Mouse (Mus musculus) hindbrain, embryonic 14.5 days (tissue): ENCODE results near the gene Carmil1. TPM values are rescaled to one million over a fixed set of nuclear protein-coding genes. Genes with fewer than 3 reads are reported as not detected.

ENCODE experiments used
- ATAC-seq: fragments of 200-750 bp; cut with Nextera tagmentation; 2 replicates; pipeline ENCODE4 v1.8.0; 2017; ENCODE audit warnings: moderate number of reproducible peaks, mild to moderate bottlenecking, moderate TSS enrichment, moderate library complexity; ENCODE audit not compliant: low FRiP score
- DNase-seq: peaks from one replicate; pipeline ENCODE4 v3.0.0-alpha.2; 2015; ENCODE audit warnings: low spot score
- H3K27ac ChIP-seq: fragments of 300-500 bp; sonication (generic); 2 replicates; pipeline ENCODE4 v1.5.1; 2014; ENCODE audit warnings: mild to moderate bottlenecking, moderate library complexity
- H3K27me3 ChIP-seq: fragments of 300-500 bp; sonication (generic); 2 replicates; pipeline ENCODE4 v1.6.1; 2014; ENCODE audit warnings: mild to moderate bottlenecking, low read length, mixed read lengths; ENCODE audit not compliant: control insufficient read depth, insufficient read depth
- H3K36me3 ChIP-seq: fragments of 300-500 bp; sonication (generic); replicated peaks from 2 replicates; pipeline ENCODE4 v1.6.1; 2014; ENCODE audit not compliant: control insufficient read depth, insufficient read depth
- H3K4me1 ChIP-seq: fragments of 300-500 bp; sonication (generic); replicated peaks from 2 replicates; pipeline ENCODE4 v1.6.1; 2014; ENCODE audit warnings: antibody characterized with exemption, low read length, mixed read lengths; ENCODE audit not compliant: control insufficient read depth, insufficient read depth
- H3K4me2 ChIP-seq: fragments of 300-500 bp; sonication (generic); replicated peaks from 2 replicates; pipeline ENCODE4 v1.6.1; 2014; ENCODE audit warnings: mild to moderate bottlenecking, moderate library complexity
- H3K4me3 ChIP-seq: fragments of 300-500 bp; sonication (generic); replicated peaks from 2 replicates; pipeline ENCODE4 v1.5.1; 2014; ENCODE audit warnings: mild to moderate bottlenecking, low read length
- H3K9ac ChIP-seq: fragments of 300-500 bp; sonication (generic); 2 replicates; pipeline ENCODE4 v1.6.1; 2014
- H3K9me3 ChIP-seq: fragments of 300-500 bp; sonication (generic); 2 replicates; pipeline ENCODE4 v1.6.1; 2016; ENCODE audit warnings: low read length; ENCODE audit not compliant: control insufficient read depth
- WGBS: fragments of 180-500 bp; shearing (Covaris S2); extraction: QIAGEN DNeasy Blood & Tissue Kit; methylation state at CpG from one replicate; pipeline ENCODE4 v1.1.7; 2014; 5-methylcytosine and 5-hydroxymethylcytosine counted together
- polyA plus RNA-seq: library from polyadenylated mRNA; unstranded; fragments of >200 nt; fragmentation: Nextera tagmentation; extraction: Ambion mirVana; gene quantifications from 2 replicates; pipeline ENCODE4 v1.2.1, GENCODE M21; 2014

Gene Carmil1
- polyA plus RNA-seq, 1 experiment from 2014 or later: 38.7 TPM

- Histone ChIP-seq H3K4me1 (no peaks in the 10 kb centered on the region), H3K4me2 (no peak overlapping the region), H3K9ac (no peak overlapping the region), H3K4me3 (no peak overlapping the region), H3K9me3 (no peaks in the 10 kb centered on the region), H3K27ac (no peak overlapping the region), H3K27me3 (no peaks in the 10 kb centered on the region), H3K36me3 (0 out of 2 replicates have a peak, but pooled peaks cover 4% of the 10 kb centered on the region)
- no peak for ATAC-seq
- 91% methylated on average over 5 of the region's 5 CpGs for WGBS
- DNase-seq: no peak
These were observed 15.8 kb downstream of the Carmil1 start for GRCm38 (mm10) chr13:24264760-24265159.

- H3K27me3 ChIP-seq: no peaks in the 10 kb centered on the region
- H3K9me3 ChIP-seq: no peaks in the 10 kb centered on the region
- H3K27ac ChIP-seq: no peak overlapping the region
- DNase-seq (no peak), ATAC-seq (no peak)
- no peak overlapping the region for H3K4me3 ChIP-seq
- no peaks in the 10 kb centered on the region for H3K4me1 ChIP-seq
- 92% methylated on average over 4 of the region's 4 CpGs for whole genome bisulfite sequencing
- H3K36me3 ChIP-seq: 0 out of 2 replicates have a peak, but pooled peaks cover 4% of the 10 kb centered on the region
- H3K4me2 ChIP-seq: no peak overlapping the region
- H3K9ac ChIP-seq: no peak overlapping the region
These were observed 17.0 kb downstream of the Carmil1 start for GRCm38 (mm10) chr13:24263560-24263959.

GRCm38 (mm10) chr13:24260751-24261591 lies 19.6 kb downstream of the Carmil1 start:
- H3K27me3 ChIP-seq: no peaks in the 10 kb centered on the region
- no peak overlapping the region for H3K4me2 ChIP-seq
- H3K9ac ChIP-seq: no peak overlapping the region
- DNase-seq (no peak), ATAC-seq (no peak)
- H3K36me3 ChIP-seq: 0 out of 2 replicates have a peak, but pooled peaks cover 4% of the 10 kb centered on the region
- WGBS: 86% methylated on average over 10 of the region's 10 CpGs
- H3K4me3 ChIP-seq: no peak overlapping the region
- no peaks in the 10 kb centered on the region for H3K9me3 ChIP-seq
- no peak overlapping the region for H3K27ac ChIP-seq
- no peaks in the 10 kb centered on the region for H3K4me1 ChIP-seq

DNA sequence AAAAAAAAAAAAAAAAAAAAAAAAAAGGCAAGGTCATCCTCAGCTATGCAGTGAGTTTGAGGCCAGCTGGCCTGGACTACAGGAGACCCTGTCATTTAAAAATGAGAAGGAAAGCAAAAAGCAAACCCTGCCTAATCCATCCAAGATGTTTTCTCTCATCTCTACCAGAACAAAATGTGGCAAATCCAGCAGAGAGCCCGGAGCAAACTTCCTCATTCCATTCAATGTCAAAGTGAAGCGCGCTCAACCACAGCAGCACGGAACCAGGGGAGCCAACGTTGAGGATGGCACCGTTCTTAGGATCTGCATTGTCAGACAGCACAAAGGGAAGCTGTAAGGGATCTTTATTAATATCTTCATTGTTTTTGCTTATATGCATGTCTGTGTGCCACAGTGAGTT lies 22.8 kb downstream of the Carmil1 start:
- 86% methylated on average over 6 of the region's 6 CpGs for WGBS
- DNase-seq (no peak), ATAC-seq (no peak)
- no peak overlapping the region for H3K27ac ChIP-seq
- no peaks in the 10 kb centered on the region for H3K27me3 ChIP-seq
- H3K9ac ChIP-seq: no peak overlapping the region
- no peak overlapping the region for H3K4me2 ChIP-seq
- no peaks in the 10 kb centered on the region for H3K4me1 ChIP-seq
- H3K36me3 ChIP-seq: no peaks in the 10 kb centered on the region
- no peak overlapping the region for H3K4me3 ChIP-seq
- no peaks in the 10 kb centered on the region for H3K9me3 ChIP-seq

DNA sequence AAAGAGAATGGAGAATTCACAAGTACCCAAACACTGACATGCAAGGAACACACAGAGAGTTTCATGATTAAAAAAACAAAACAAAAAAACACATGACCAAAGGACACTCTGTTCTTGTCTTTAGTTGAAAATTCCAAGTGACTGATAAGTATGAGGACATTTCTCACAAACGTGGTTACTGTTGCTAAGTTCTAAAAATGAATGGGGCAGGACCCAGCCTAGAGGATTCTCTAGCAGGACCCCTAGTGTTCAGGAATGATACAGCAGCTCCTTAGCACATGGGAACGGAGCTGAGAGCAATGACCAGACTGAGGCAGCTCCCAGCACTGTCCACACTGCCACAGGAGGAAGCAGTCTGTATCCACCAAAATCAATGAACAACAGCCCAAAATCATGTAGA lies 26.6 kb downstream of the Carmil1 start:
- ATAC-seq: peak; percentile 68; the same call in 1 of the 2 replicates
- WGBS: 28% methylated on average over 2 of the region's 2 CpGs

DNA sequence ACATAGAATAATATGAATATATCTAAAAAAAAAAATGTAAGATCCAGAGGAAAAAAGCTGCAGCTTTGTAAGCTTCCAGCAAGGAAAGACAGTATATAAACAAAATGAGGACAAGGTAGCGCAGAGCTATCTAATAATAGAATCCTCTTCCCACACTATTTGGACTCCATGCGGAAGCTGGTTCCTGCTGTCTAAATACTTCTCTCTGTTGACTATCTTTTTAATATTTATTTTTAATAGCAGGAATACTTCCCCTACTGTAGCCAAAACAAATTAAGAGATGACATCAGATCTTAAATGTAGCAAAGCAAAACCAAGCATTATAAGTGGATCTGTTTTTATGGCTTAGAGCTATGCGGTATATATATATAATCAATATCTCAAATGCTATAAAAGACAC lies 27.0 kb downstream of the Carmil1 start:
- no peak overlapping the region for H3K4me3 ChIP-seq
- DNase-seq (no peak), ATAC-seq (no peak)
- H3K27me3 ChIP-seq: no peaks in the 10 kb centered on the region
- H3K27ac ChIP-seq: no peak overlapping the region
- H3K9ac ChIP-seq: no peak overlapping the region
- 88% methylated on average over 3 of the region's 3 CpGs for WGBS
- no peak overlapping the region for H3K4me2 ChIP-seq
- H3K9me3 ChIP-seq: no peaks in the 10 kb centered on the region
- no peaks in the 10 kb centered on the region for H3K4me1 ChIP-seq
- no peaks in the 10 kb centered on the region for H3K36me3 ChIP-seq

More for the DNA sequence above, 26.6 kb downstream of the Carmil1 start:
- no peak overlapping the region for H3K9ac ChIP-seq
- no peaks in the 10 kb centered on the region for H3K4me1 ChIP-seq
- H3K27me3 ChIP-seq: no peaks in the 10 kb centered on the region
- H3K4me2 ChIP-seq: no peak overlapping the region
- no peak overlapping the region for H3K4me3 ChIP-seq
- no peak overlapping the region for H3K27ac ChIP-seq
- DNase-seq: peak; percentile 51
- no peaks in the 10 kb centered on the region for H3K36me3 ChIP-seq
- no peaks in the 10 kb centered on the region for H3K9me3 ChIP-seq

DNA sequence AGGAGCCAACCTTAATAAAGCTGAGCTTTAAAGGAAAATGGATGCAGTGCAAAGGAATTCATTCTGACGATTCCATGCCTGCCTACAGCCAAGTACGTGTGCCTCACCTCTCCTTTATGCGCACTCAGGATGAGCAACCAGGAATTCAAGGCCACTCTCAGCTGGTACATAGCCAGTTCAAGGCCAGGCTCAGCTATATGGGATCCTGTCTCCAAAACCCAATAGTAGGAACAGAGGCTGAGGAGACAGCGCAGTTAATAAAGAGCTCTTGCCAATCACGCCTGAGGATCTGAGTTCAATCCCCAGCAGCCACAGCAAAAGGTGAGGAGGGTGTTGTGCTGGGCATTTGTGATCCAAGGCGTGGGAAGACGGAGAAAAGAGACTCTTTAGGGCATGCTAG lies 29.4 kb downstream of the Carmil1 start:
- Histone ChIP-seq H3K27ac (no peak overlapping the region), H3K36me3 (no peaks in the 10 kb centered on the region), H3K27me3 (no peaks in the 10 kb centered on the region), H3K4me1 (no peaks in the 10 kb centered on the region), H3K4me3 (no peak overlapping the region), H3K9ac (no peak overlapping the region), H3K4me2 (no peak overlapping the region), H3K9me3 (no peaks in the 10 kb centered on the region)
- ATAC-seq (no peak), DNase-seq (no peak)
- 89% methylated on average over 7 of the region's 7 CpGs for WGBS

DNA sequence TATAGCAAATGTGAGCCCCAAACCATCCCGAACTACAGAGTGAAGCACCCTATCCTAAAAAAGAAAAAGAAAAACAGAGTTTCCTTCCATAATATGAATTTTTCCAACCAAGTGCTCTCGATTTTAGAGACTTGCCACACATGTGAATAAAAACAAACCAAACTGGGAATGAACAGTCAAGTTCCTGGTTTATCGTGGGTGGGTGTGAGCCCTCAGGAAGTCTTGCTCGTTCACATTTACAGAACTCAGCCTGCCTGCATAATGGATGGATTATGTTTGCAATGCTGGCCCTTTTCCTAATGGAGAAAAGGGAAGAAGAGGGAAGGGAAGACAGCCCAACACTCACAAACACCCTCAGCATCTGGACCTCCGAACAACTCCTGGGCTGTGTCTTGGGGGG lies 32.7 kb downstream of the Carmil1 start:
- no peaks in the 10 kb centered on the region for H3K27me3 ChIP-seq
- DNase-seq (no peak), ATAC-seq (no peak)
- H3K36me3 ChIP-seq: no peaks in the 10 kb centered on the region
- no peak overlapping the region for H3K4me3 ChIP-seq
- WGBS: 89% methylated on average over 5 of the region's 5 CpGs
- H3K9me3 ChIP-seq: no peaks in the 10 kb centered on the region
- H3K4me2 ChIP-seq: no peak overlapping the region
- no peaks in the 10 kb centered on the region for H3K4me1 ChIP-seq
- H3K9ac ChIP-seq: no peak overlapping the region
- no peak overlapping the region for H3K27ac ChIP-seq

GRCm38 (mm10) chr13:24247441-24247840 lies 33.2 kb downstream of the Carmil1 start:
- Histone ChIP-seq H3K9me3 (no peaks in the 10 kb centered on the region), H3K27me3 (no peaks in the 10 kb centered on the region), H3K9ac (no peak overlapping the region), H3K27ac (no peak overlapping the region), H3K4me1 (no peaks in the 10 kb centered on the region), H3K36me3 (no peaks in the 10 kb centered on the region), H3K4me3 (no peak overlapping the region), H3K4me2 (no peak overlapping the region)
- DNase-seq: no peak
- ATAC-seq: no peak
- 85% methylated on average over 3 of the region's 3 CpGs for WGBS
